Mouse (Mus musculus): ENCODE measurements at regions not wholly inside any gene's neighbourhood (a gene's known extent, or its start where the extent isn't known, plus 50 kb on each side); places are given as distances from the start of the nearest gene placed in this dataset.

DNA sequence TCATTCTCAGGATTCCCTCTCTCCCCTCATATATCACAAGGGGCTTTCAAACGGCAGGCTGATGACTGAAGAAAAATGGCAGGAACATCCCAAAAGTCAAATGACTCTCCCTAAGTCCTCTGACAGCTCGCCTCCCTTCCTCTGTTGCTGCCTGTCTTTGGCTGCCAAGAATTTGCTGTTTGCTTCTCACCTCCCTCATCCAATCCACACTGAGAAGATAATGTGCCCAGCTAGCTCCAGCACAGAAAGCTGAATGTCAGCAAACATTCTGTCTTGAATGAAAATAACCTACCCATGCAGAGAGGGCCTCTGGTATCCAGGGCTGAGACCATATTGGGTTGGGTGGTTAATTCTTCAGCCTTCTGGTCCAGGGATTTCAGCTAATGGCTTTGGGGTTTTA lies 219.3 kb downstream of the Ppargc1a start:
- TF ChIP-seq FOSL1 (IDR thresholded peaks at IDR 0.05; ENCODE audit: insufficient read depth, low read length, poor library complexity, severe bottlenecking) (no peak), CEBPB (IDR thresholded peaks at IDR 0.05; ENCODE audit: low read depth) (no peak), MAX (IDR thresholded peaks at IDR 0.05) (no peak), MYOD1 (IDR thresholded peaks at IDR 0.05; ENCODE audit: control insufficient read depth, insufficient read length, low read depth) (no peak), USF1 (IDR thresholded peaks at IDR 0.05; ENCODE audit: low read depth) (no peak), CTCF (IDR thresholded peaks at IDR 0.05; ENCODE audit: control insufficient read depth, insufficient read depth, insufficient read length) (no peak), MYOG (IDR thresholded peaks at IDR 0.05; ENCODE audit: control insufficient read depth, extremely low read depth, insufficient read length) (no peak)

DNA sequence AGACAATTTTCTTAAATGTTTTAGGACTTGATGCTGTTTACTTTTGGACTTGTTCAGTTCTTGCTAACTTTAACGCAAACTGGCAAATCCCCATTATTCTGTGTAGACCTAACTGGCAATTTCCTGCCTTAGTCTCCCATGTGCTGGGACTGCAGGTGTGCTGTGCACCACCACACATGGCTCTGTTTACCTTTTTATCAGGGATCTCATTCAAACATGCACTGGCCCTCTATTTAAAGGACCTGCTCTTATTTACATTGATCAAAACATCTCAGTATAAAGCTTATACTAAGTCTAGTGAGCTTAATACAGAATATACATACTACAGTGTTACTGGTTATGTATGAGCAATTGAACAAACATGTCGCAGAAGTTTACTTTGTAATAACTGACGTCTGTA lies 238.4 kb downstream of the Ppargc1a start:
- Histone ChIP-seq H3K36me3 (ENCODE audit: control insufficient read depth, insufficient read depth) (no peaks in the 10 kb centered on the region), H3K27me3 (ENCODE audit: control insufficient read depth, insufficient read depth, insufficient read length) (no peaks in the 10 kb centered on the region), H3K79me3 (ENCODE audit: low read depth) (no peaks in the 10 kb centered on the region), H3K79me2 (ENCODE audit: control insufficient read depth, insufficient read depth) (no peaks in the 10 kb centered on the region), H3K4me3 (ENCODE audit: insufficient read depth, poor library complexity, severe bottlenecking) (no peak overlapping the region), H3ac (ENCODE audit: control insufficient read depth, insufficient read length, low read depth) (no peak overlapping the region)
- TF ChIP-seq MYOG (IDR thresholded peaks at IDR 0.05; ENCODE audit: control insufficient read depth, extremely low read depth, insufficient read length): no peak
- no peak for TF ChIP-seq CTCF (IDR thresholded peaks at IDR 0.05; ENCODE audit: control insufficient read depth, insufficient read depth, insufficient read length)
- TF ChIP-seq MYOD1 (IDR thresholded peaks at IDR 0.05; ENCODE audit: control insufficient read depth, insufficient read length, low read depth): no peak
- TF ChIP-seq CEBPB (IDR thresholded peaks at IDR 0.05; ENCODE audit: low read depth): no peak
- no peak for TF ChIP-seq USF1 (IDR thresholded peaks at IDR 0.05; ENCODE audit: low read depth)
- TF ChIP-seq MAX (IDR thresholded peaks at IDR 0.05): no peak
- TF ChIP-seq FOSL1 (IDR thresholded peaks at IDR 0.05; ENCODE audit: insufficient read depth, low read length, poor library complexity, severe bottlenecking): no peak

More for the DNA sequence above, 219.3 kb downstream of the Ppargc1a start:
- Histone ChIP-seq H3K79me3 (ENCODE audit: low read depth) (no peaks in the 10 kb centered on the region), H3K27me3 (ENCODE audit: control insufficient read depth, insufficient read depth, insufficient read length) (no peaks in the 10 kb centered on the region), H3K79me2 (ENCODE audit: control insufficient read depth, insufficient read depth) (no peaks in the 10 kb centered on the region), H3K36me3 (ENCODE audit: control insufficient read depth, insufficient read depth) (no peaks in the 10 kb centered on the region), H3K4me3 (ENCODE audit: insufficient read depth, poor library complexity, severe bottlenecking) (no peak overlapping the region), H3ac (ENCODE audit: control insufficient read depth, insufficient read length, low read depth) (no peak overlapping the region)

DNA sequence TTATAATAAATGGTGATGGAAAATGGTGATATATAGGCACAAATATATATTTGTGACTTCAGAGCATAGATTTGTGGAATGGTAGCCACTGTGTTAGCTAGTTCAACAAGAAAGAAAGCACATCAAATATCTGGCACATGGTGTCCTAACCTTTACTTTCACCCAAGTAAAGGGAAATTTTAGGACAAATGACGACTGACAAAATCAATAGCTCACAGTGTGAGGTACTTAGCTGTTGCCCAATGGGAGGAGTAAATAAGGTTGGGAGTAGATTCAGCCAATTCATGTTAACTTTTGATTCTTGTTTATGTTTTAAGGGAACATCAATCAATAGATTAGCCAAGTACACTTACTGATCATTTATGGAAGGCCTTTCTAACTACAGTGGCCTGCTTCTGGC lies 278.3 kb downstream of the Ppargc1a start:
- no peaks in the 10 kb centered on the region for H3K79me2 ChIP-seq (ENCODE audit: control insufficient read depth, insufficient read depth)
- no peak overlapping the region for H3ac ChIP-seq (ENCODE audit: control insufficient read depth, insufficient read length, low read depth)
- no peaks in the 10 kb centered on the region for H3K27me3 ChIP-seq (ENCODE audit: control insufficient read depth, insufficient read depth, insufficient read length)
- H3K4me3 ChIP-seq (ENCODE audit: insufficient read depth, poor library complexity, severe bottlenecking): no peak overlapping the region
- no peaks in the 10 kb centered on the region for H3K79me3 ChIP-seq (ENCODE audit: low read depth)
- no peaks in the 10 kb centered on the region for H3K36me3 ChIP-seq (ENCODE audit: control insufficient read depth, insufficient read depth)
- TF ChIP-seq MYOD1 (IDR thresholded peaks at IDR 0.05; ENCODE audit: control insufficient read depth, insufficient read length, low read depth): no peak
- no peak for TF ChIP-seq FOSL1 (IDR thresholded peaks at IDR 0.05; ENCODE audit: insufficient read depth, low read length, poor library complexity, severe bottlenecking)
- TF ChIP-seq MYOG (IDR thresholded peaks at IDR 0.05; ENCODE audit: control insufficient read depth, extremely low read depth, insufficient read length): no peak
- TF ChIP-seq MAX (IDR thresholded peaks at IDR 0.05): no peak
- TF ChIP-seq USF1 (IDR thresholded peaks at IDR 0.05; ENCODE audit: low read depth): no peak
- no peak for TF ChIP-seq CTCF (IDR thresholded peaks at IDR 0.05; ENCODE audit: control insufficient read depth, insufficient read depth, insufficient read length)
- TF ChIP-seq CEBPB (IDR thresholded peaks at IDR 0.05; ENCODE audit: low read depth): no peak

DNA sequence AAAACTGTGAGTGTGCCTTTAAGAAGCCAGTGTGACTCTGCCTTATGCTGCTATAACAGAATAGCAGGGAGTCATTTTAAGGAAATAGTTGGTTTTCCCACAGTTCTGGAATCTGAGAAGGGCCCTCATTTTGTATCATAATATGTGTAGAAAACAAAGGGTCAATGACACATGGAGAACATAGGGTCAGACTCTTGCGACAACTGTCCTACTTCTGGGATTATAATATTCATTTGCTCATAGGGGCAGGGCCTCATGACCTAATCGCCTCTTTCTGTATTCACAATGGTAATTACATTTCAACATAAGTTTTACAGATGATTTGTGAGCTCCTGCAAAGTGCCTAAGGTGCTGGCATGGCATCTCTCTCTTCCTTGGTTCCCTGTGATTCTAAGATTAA lies 279.3 kb downstream of the Ppargc1a start:
- Histone ChIP-seq H3ac (ENCODE audit: control insufficient read depth, insufficient read length, low read depth) (no peak overlapping the region), H3K79me2 (ENCODE audit: control insufficient read depth, insufficient read depth) (no peaks in the 10 kb centered on the region), H3K27me3 (ENCODE audit: control insufficient read depth, insufficient read depth, insufficient read length) (no peaks in the 10 kb centered on the region), H3K79me3 (ENCODE audit: low read depth) (no peaks in the 10 kb centered on the region), H3K4me3 (ENCODE audit: insufficient read depth, poor library complexity, severe bottlenecking) (no peak overlapping the region), H3K36me3 (ENCODE audit: control insufficient read depth, insufficient read depth) (no peaks in the 10 kb centered on the region)
- TF ChIP-seq MAX (IDR thresholded peaks at IDR 0.05): no peak

DNA sequence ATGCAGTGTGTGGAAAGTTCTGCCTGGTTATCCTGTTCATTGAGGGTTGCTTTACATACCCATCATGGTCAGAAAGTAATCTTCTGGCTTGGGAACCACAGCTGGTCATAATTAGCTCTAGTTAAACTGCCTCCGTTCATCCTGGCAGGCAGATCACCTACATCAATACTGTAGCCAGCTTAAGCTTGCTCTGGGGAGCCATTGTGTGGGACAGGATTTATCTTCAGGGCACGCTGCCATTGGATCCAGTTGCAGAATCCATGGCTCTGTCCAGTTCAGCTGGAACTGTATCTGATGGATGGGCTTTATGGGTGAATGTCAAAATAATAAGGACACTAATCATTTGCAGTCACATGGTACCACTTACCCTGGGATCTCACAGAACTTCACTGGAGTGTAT lies 326.4 kb downstream of the Ppargc1a start:
- Histone ChIP-seq H3K79me2 (ENCODE audit: control insufficient read depth, insufficient read depth) (no peaks in the 10 kb centered on the region), H3K4me3 (ENCODE audit: insufficient read depth, poor library complexity, severe bottlenecking) (no peak overlapping the region), H3ac (ENCODE audit: control insufficient read depth, insufficient read length, low read depth) (no peak overlapping the region), H3K36me3 (ENCODE audit: control insufficient read depth, insufficient read depth) (no peaks in the 10 kb centered on the region), H3K79me3 (ENCODE audit: low read depth) (no peaks in the 10 kb centered on the region), H3K27me3 (ENCODE audit: control insufficient read depth, insufficient read depth, insufficient read length) (no peaks in the 10 kb centered on the region)
- TF ChIP-seq CTCF (IDR thresholded peaks at IDR 0.05; ENCODE audit: control insufficient read depth, insufficient read depth, insufficient read length) (no peak), FOSL1 (IDR thresholded peaks at IDR 0.05; ENCODE audit: insufficient read depth, low read length, poor library complexity, severe bottlenecking) (no peak), MYOD1 (IDR thresholded peaks at IDR 0.05; ENCODE audit: control insufficient read depth, insufficient read length, low read depth) (no peak), MYOG (IDR thresholded peaks at IDR 0.05; ENCODE audit: control insufficient read depth, extremely low read depth, insufficient read length) (no peak), CEBPB (IDR thresholded peaks at IDR 0.05; ENCODE audit: low read depth) (no peak), USF1 (IDR thresholded peaks at IDR 0.05; ENCODE audit: low read depth) (no peak), MAX (IDR thresholded peaks at IDR 0.05) (no peak)

DNA sequence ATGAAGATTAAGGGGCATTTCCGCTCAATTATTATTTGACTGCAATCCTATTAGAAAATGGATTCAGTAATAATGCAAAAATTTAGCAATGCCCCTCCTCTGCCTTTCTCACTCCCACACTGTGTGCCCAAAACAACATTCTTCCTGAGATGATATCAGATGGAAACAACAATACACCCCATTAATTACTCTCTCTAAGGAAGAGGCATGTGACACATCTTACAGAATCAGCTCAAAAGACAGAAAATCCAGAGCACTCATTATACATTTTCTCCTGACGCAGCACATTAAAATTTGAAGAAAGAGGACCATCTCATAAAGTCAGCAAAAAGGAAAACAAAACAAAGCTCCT lies 333.5 kb downstream of the Ppargc1a start:
- Histone ChIP-seq H3K27me3 (ENCODE audit: control insufficient read depth, insufficient read depth, insufficient read length) (no peaks in the 10 kb centered on the region), H3ac (ENCODE audit: control insufficient read depth, insufficient read length, low read depth) (no peak overlapping the region)
- TF ChIP-seq MYOD1 (IDR thresholded peaks at IDR 0.05; ENCODE audit: control insufficient read depth, insufficient read length, low read depth) (no peak), MYOG (IDR thresholded peaks at IDR 0.05; ENCODE audit: control insufficient read depth, extremely low read depth, insufficient read length) (no peak), CEBPB (IDR thresholded peaks at IDR 0.05; ENCODE audit: low read depth) (no peak), CTCF (IDR thresholded peaks at IDR 0.05; ENCODE audit: control insufficient read depth, insufficient read depth, insufficient read length) (no peak), USF1 (IDR thresholded peaks at IDR 0.05; ENCODE audit: low read depth) (no peak), FOSL1 (IDR thresholded peaks at IDR 0.05; ENCODE audit: insufficient read depth, low read length, poor library complexity, severe bottlenecking) (no peak), MAX (IDR thresholded peaks at IDR 0.05) (no peak)

More for the DNA sequence above, 333.5 kb downstream of the Ppargc1a start:
- no peak overlapping the region for H3K4me3 ChIP-seq (ENCODE audit: insufficient read depth, poor library complexity, severe bottlenecking)
- no peaks in the 10 kb centered on the region for H3K79me2 ChIP-seq (ENCODE audit: control insufficient read depth, insufficient read depth)
- H3K79me3 ChIP-seq (ENCODE audit: low read depth): no peaks in the 10 kb centered on the region
- H3K36me3 ChIP-seq (ENCODE audit: control insufficient read depth, insufficient read depth): no peaks in the 10 kb centered on the region
